Mouse (Mus musculus): ENCODE results near the gene Gabrg2. TPM values are rescaled to one million over a fixed set of nuclear protein-coding genes. Genes with fewer than 3 reads are reported as not detected.

Gene Gabrg2
- polyA plus RNA-seq (2014; fragmentation: Nextera tagmentation; extraction: Ambion mirVana), result 20.8 and 23.6 TPM in 2 replicates

DNA sequence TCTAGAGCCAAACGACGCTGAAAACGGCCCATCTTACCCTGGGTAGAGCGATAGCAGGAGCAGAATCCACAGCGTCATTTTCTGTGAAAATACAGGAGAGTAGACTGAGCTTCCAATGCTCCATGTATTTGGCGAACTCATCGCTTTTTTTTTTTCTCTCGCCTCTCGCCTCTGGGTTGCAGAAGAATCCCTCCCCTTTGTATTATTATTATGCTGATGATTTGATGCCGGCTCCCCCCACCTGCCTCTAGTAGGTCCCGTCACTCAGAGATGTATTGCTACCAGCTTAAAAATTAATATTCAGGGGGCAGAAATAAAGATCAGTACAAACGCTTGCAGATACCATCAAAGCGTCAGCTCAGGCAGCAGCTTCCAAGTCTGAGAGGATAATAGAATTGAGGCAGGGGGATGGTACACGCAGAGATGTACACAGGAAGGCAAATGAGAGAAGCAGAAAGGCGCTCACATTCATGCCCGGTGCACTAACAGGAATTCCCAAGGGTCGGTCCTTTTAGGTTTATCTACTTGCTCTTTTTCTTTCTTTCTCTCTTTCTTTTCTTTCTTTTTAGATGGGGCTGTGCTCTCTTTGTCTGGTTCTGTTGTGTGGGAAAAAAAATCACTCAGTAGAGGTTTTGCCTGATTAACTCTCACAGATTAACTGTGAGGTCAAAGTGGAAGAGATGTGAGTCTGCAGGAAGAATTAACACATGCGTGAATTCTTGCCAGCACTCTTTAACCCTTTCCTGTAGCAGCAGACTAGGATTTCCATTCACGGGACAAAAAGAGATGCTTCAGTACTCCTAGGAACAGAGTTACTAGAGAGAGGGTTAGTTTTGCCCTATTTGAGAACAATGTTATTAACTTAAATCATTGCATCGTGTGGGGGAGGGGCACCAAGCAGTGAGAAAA lies at the start of gene Gabrg2:
TSS of gene Gabrg2 (minus strand) at position 668 of the 909 bp plus-strand sequence.
- no peaks in the 10 kb centered on the region for H3K4me1 ChIP-seq (replicated peaks; ENCODE audit: control insufficient read depth, insufficient read depth, low read length)
- H3K4me3 ChIP-seq (ENCODE audit: low read depth, low read length), result peak within 1 kb of the TSS; percentile 32
- no peaks in the 10 kb centered on the region for H3K9me3 ChIP-seq (ENCODE audit: control insufficient read depth, low read length)
- WGBS, result 7% methylated on average over 20 of the region's 20 CpGs
- DNase-seq (ENCODE audit: low spot score), result peak; percentile 49
- H3K4me2 ChIP-seq (replicated peaks; ENCODE audit: low read depth, low read length), result peak within 1 kb of the TSS; percentile 38
- H3K27ac ChIP-seq (ENCODE audit: low read depth, low read length), result peak within 1 kb of the TSS; percentile 34
- peak within 1 kb of the TSS; percentile 55 for H3K9ac ChIP-seq (ENCODE audit: low read depth, low read length)
- H3K27me3 ChIP-seq (ENCODE audit: control insufficient read depth, insufficient read depth, low read length), result no peaks in the 10 kb centered on the region
- no peaks in the 10 kb centered on the region for H3K36me3 ChIP-seq (ENCODE audit: control insufficient read depth, insufficient read depth, low read length)
- peak; percentile 81 for ATAC-seq (ENCODE audit: low FRiP score)

DNA sequence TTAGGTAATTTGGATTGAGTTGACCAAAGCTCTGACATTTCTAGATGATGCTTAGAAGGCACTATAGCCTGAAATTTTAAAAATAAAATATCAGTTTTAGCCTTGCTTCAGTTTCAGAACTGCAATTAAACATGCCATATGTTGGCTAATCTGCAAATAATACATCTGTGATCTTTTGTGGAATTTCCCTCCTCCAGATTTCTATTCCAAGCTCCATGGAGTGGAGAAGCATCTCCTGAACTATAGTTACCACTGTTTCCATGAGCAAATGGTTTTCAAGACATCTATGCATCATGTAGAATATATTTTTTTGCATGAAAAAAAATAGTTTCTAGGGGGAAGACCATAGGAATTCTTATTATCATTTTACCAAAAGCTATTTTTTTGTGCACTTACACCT lies 47.5 kb upstream of the Gabrg2 start:
- no peak overlapping the region for H3K4me3 ChIP-seq (ENCODE audit: low read depth, low read length)
- H3K27me3 ChIP-seq (ENCODE audit: control insufficient read depth, insufficient read depth, low read length), result no peaks in the 10 kb centered on the region
- H3K9ac ChIP-seq (ENCODE audit: low read depth, low read length), result no peak overlapping the region
- ATAC-seq (ENCODE audit: low FRiP score) (no peak), DNase-seq (ENCODE audit: low spot score) (no peak)
- no peak overlapping the region for H3K4me2 ChIP-seq (replicated peaks; ENCODE audit: low read depth, low read length)
- no peak overlapping the region for H3K27ac ChIP-seq (ENCODE audit: low read depth, low read length)
- no peaks in the 10 kb centered on the region for H3K4me1 ChIP-seq (replicated peaks; ENCODE audit: control insufficient read depth, insufficient read depth, low read length)
- H3K36me3 ChIP-seq (ENCODE audit: control insufficient read depth, insufficient read depth, low read length), result no peaks in the 10 kb centered on the region
- H3K9me3 ChIP-seq (ENCODE audit: control insufficient read depth, low read length), result no peaks in the 10 kb centered on the region

- no peaks in the 10 kb centered on the region for H3K27me3 ChIP-seq (ENCODE audit: control insufficient read depth, insufficient read depth, low read length)
- H3K4me1 ChIP-seq (replicated peaks; ENCODE audit: control insufficient read depth, insufficient read depth, low read length), result no peaks in the 10 kb centered on the region
- DNase-seq (ENCODE audit: low spot score), result peak; percentile 89
- peak; percentile 65 for ATAC-seq (ENCODE audit: low FRiP score)
- H3K36me3 ChIP-seq (ENCODE audit: control insufficient read depth, insufficient read depth, low read length), result no peaks in the 10 kb centered on the region
- peak overlapping the region; percentile 32 for H3K4me3 ChIP-seq (ENCODE audit: low read depth, low read length)
- H3K9me3 ChIP-seq (ENCODE audit: control insufficient read depth, low read length), result no peaks in the 10 kb centered on the region
- H3K27ac ChIP-seq (ENCODE audit: low read depth, low read length), result peak overlapping the region; percentile 34
- H3K9ac ChIP-seq (ENCODE audit: low read depth, low read length), result peak overlapping the region; percentile 55
- H3K4me2 ChIP-seq (replicated peaks; ENCODE audit: low read depth, low read length), result peak overlapping the region; percentile 38
- 1% methylated on average over 7 of the region's 7 CpGs for WGBS
These were observed 1.2 kb downstream of the Gabrg2 start for GRCm38 (mm10) chr11:41999468-41999881.

- WGBS, result 84% methylated on average over 6 of the region's 6 CpGs
- no peak for DNase-seq (ENCODE audit: low spot score)
- H3K9ac ChIP-seq (ENCODE audit: low read depth, low read length), result no peak overlapping the region
- no peak overlapping the region for H3K4me2 ChIP-seq (replicated peaks; ENCODE audit: low read depth, low read length)
- H3K4me3 ChIP-seq (ENCODE audit: low read depth, low read length), result no peak overlapping the region
- H3K27me3 ChIP-seq (ENCODE audit: control insufficient read depth, insufficient read depth, low read length), result no peaks in the 10 kb centered on the region
- H3K9me3 ChIP-seq (ENCODE audit: control insufficient read depth, low read length), result no peaks in the 10 kb centered on the region
- H3K27ac ChIP-seq (ENCODE audit: low read depth, low read length), result no peak overlapping the region
- no peak for ATAC-seq (ENCODE audit: low FRiP score)
- no peaks in the 10 kb centered on the region for H3K36me3 ChIP-seq (ENCODE audit: control insufficient read depth, insufficient read depth, low read length)
- H3K4me1 ChIP-seq (replicated peaks; ENCODE audit: control insufficient read depth, insufficient read depth, low read length), result no peaks in the 10 kb centered on the region
These were observed 20.5 kb downstream of the Gabrg2 start for GRCm38 (mm10) chr11:41980152-41980551.

- Histone ChIP-seq H3K36me3 (ENCODE audit: control insufficient read depth, insufficient read depth, low read length) (no peaks in the 10 kb centered on the region), H3K9me3 (ENCODE audit: control insufficient read depth, low read length) (no peaks in the 10 kb centered on the region), H3K4me1 (replicated peaks; ENCODE audit: control insufficient read depth, insufficient read depth, low read length) (no peaks in the 10 kb centered on the region), H3K9ac (ENCODE audit: low read depth, low read length) (no peak overlapping the region), H3K4me2 (replicated peaks; ENCODE audit: low read depth, low read length) (no peak overlapping the region), H3K4me3 (ENCODE audit: low read depth, low read length) (no peak overlapping the region), H3K27ac (ENCODE audit: low read depth, low read length) (no peak overlapping the region), H3K27me3 (ENCODE audit: control insufficient read depth, insufficient read depth, low read length) (no peaks in the 10 kb centered on the region)
- no peak for ATAC-seq (ENCODE audit: low FRiP score)
- DNase-seq (ENCODE audit: low spot score), result no peak
These were observed 32.1 kb downstream of the Gabrg2 start for GRCm38 (mm10) chr11:41968595-41968994.

- H3K4me2 ChIP-seq (replicated peaks; ENCODE audit: low read depth, low read length), result no peak overlapping the region
- no peak overlapping the region for H3K4me3 ChIP-seq (ENCODE audit: low read depth, low read length)
- H3K4me1 ChIP-seq (replicated peaks; ENCODE audit: control insufficient read depth, insufficient read depth, low read length), result no peaks in the 10 kb centered on the region
- H3K36me3 ChIP-seq (ENCODE audit: control insufficient read depth, insufficient read depth, low read length), result no peaks in the 10 kb centered on the region
- no peaks in the 10 kb centered on the region for H3K27me3 ChIP-seq (ENCODE audit: control insufficient read depth, insufficient read depth, low read length)
- DNase-seq (ENCODE audit: low spot score), result no peak
- H3K27ac ChIP-seq (ENCODE audit: low read depth, low read length), result no peak overlapping the region
- no peak overlapping the region for H3K9ac ChIP-seq (ENCODE audit: low read depth, low read length)
- 88% methylated on average over 8 of the region's 8 CpGs for WGBS
- ATAC-seq (ENCODE audit: low FRiP score), result no peak
- no peaks in the 10 kb centered on the region for H3K9me3 ChIP-seq (ENCODE audit: control insufficient read depth, low read length)
These were observed 38.0 kb downstream of the Gabrg2 start for GRCm38 (mm10) chr11:41962706-41963105.

GRCm38 (mm10) chr11:41953550-41953949 lies 47.1 kb downstream of the Gabrg2 start:
- ATAC-seq (ENCODE audit: low FRiP score) (no peak), DNase-seq (ENCODE audit: low spot score) (no peak)
- WGBS, result 75% methylated on average over 2 of the region's 2 CpGs
- Histone ChIP-seq H3K36me3 (ENCODE audit: control insufficient read depth, insufficient read depth, low read length) (no peaks in the 10 kb centered on the region), H3K4me1 (replicated peaks; ENCODE audit: control insufficient read depth, insufficient read depth, low read length) (no peaks in the 10 kb centered on the region), H3K9ac (ENCODE audit: low read depth, low read length) (no peak overlapping the region), H3K9me3 (ENCODE audit: control insufficient read depth, low read length) (no peaks in the 10 kb centered on the region), H3K4me2 (replicated peaks; ENCODE audit: low read depth, low read length) (no peak overlapping the region), H3K27ac (ENCODE audit: low read depth, low read length) (no peak overlapping the region), H3K27me3 (ENCODE audit: control insufficient read depth, insufficient read depth, low read length) (no peaks in the 10 kb centered on the region), H3K4me3 (ENCODE audit: low read depth, low read length) (no peak overlapping the region)

GRCm38 (mm10) chr11:41951898-41952297 lies 48.8 kb downstream of the Gabrg2 start:
- no peak overlapping the region for H3K9ac ChIP-seq (ENCODE audit: low read depth, low read length)
- DNase-seq (ENCODE audit: low spot score) (no peak), ATAC-seq (ENCODE audit: low FRiP score) (no peak)
- no peaks in the 10 kb centered on the region for H3K36me3 ChIP-seq (ENCODE audit: control insufficient read depth, insufficient read depth, low read length)
- WGBS, result 79% methylated on average over 3 of the region's 3 CpGs
- H3K4me2 ChIP-seq (replicated peaks; ENCODE audit: low read depth, low read length), result no peak overlapping the region
- no peak overlapping the region for H3K27ac ChIP-seq (ENCODE audit: low read depth, low read length)
- no peak overlapping the region for H3K4me3 ChIP-seq (ENCODE audit: low read depth, low read length)
- no peaks in the 10 kb centered on the region for H3K4me1 ChIP-seq (replicated peaks; ENCODE audit: control insufficient read depth, insufficient read depth, low read length)
- no peaks in the 10 kb centered on the region for H3K27me3 ChIP-seq (ENCODE audit: control insufficient read depth, insufficient read depth, low read length)
- no peaks in the 10 kb centered on the region for H3K9me3 ChIP-seq (ENCODE audit: control insufficient read depth, low read length)

- no peak overlapping the region for H3K4me2 ChIP-seq (replicated peaks; ENCODE audit: low read depth, low read length)
- no peak overlapping the region for H3K4me3 ChIP-seq (ENCODE audit: low read depth, low read length)
- ATAC-seq (ENCODE audit: low FRiP score) (no peak), DNase-seq (ENCODE audit: low spot score) (no peak)
- no peaks in the 10 kb centered on the region for H3K36me3 ChIP-seq (ENCODE audit: control insufficient read depth, insufficient read depth, low read length)
- WGBS, result 82% methylated on average over 5 of the region's 5 CpGs
- H3K4me1 ChIP-seq (replicated peaks; ENCODE audit: control insufficient read depth, insufficient read depth, low read length), result no peaks in the 10 kb centered on the region
- H3K27me3 ChIP-seq (ENCODE audit: control insufficient read depth, insufficient read depth, low read length), result no peaks in the 10 kb centered on the region
- no peak overlapping the region for H3K9ac ChIP-seq (ENCODE audit: low read depth, low read length)
- no peak overlapping the region for H3K27ac ChIP-seq (ENCODE audit: low read depth, low read length)
- H3K9me3 ChIP-seq (ENCODE audit: control insufficient read depth, low read length), result no peaks in the 10 kb centered on the region
These were observed 55.2 kb downstream of the Gabrg2 start for GRCm38 (mm10) chr11:41945471-41945870.
